Mouse (Mus musculus) ES-E14 (cell line): ENCODE measurements around the gene Hist1h2ad. TPM values are rescaled to one million over a fixed set of nuclear protein-coding genes. Genes with fewer than 3 reads are reported as not detected.

Experiments
- DNase-seq: peaks from one replicate; pipeline ENCODE4 v3.0.0-alpha.2; 2013; ENCODE audit warnings: low read depth, low spot score
- H3K27ac ChIP-seq: 2 replicates; pipeline ENCODE4 v1.5.1; 2012; ENCODE audit warnings: low read depth, mild to moderate bottlenecking, low read length, moderate library complexity, mixed read lengths; ENCODE audit not compliant: poor library complexity, insufficient read depth, severe bottlenecking
- H3K36me3 ChIP-seq: 2 replicates; pipeline ENCODE4 v1.6.1; 2012; ENCODE audit warnings: mild to moderate bottlenecking, low read length, moderate library complexity, mixed read lengths; ENCODE audit not compliant: control insufficient read depth, poor library complexity, insufficient read depth, severe bottlenecking
- H3K4me1 ChIP-seq, 2 experiments: fragments of 150-350 bp in 1 of 2; sonication (generic) in 1 of 2; 2 replicates each; pipeline ENCODE4 v1.6.1; 2012; ENCODE audit warnings: low read length in 2 of 2, mild to moderate bottlenecking in 1 of 2, mixed read lengths in 1 of 2; ENCODE audit not compliant: control insufficient read depth in 2 of 2, insufficient read depth in 2 of 2, poor library complexity in 1 of 2
- H3K4me3 ChIP-seq, 2 experiments: fragments of 150-350 bp in 1 of 2; sonication (generic) in 1 of 2; 2 replicates each; pipeline ENCODE4 v1.5.1; 2012; ENCODE audit warnings: low read length in 2 of 2, low read depth in 1 of 2, mild to moderate bottlenecking in 1 of 2, mixed read lengths in 1 of 2; ENCODE audit not compliant: insufficient read depth in 1 of 2, poor library complexity in 1 of 2, severe bottlenecking in 1 of 2
- H3K9ac ChIP-seq: 2 replicates; pipeline ENCODE4 v1.6.1; 2012; ENCODE audit warnings: low read depth, mild to moderate bottlenecking, low read length, mixed read lengths; ENCODE audit not compliant: poor library complexity, insufficient read depth, severe bottlenecking
- H3K9me3 ChIP-seq: fragments of 150-350 bp; sonication (generic); 2 replicates; pipeline ENCODE4 v1.6.1; 2012; ENCODE audit warnings: low read depth, mild to moderate bottlenecking, low read length; ENCODE audit not compliant: control insufficient read depth, insufficient read depth
- CHD2 ChIP-seq: IDR thresholded peaks from 2 replicates; pipeline ENCODE4 v1.6.1; 2014; ENCODE audit warnings: mild to moderate bottlenecking, low read depth, low read length, inconsistent platforms
- HCFC1 ChIP-seq: IDR thresholded peaks from 2 replicates; pipeline ENCODE4 v1.6.1; 2012; ENCODE audit warnings: low read length, inconsistent platforms, borderline replicate concordance; ENCODE audit not compliant: insufficient read depth
- MAFK ChIP-seq: IDR thresholded peaks from 2 replicates; pipeline ENCODE4 v1.6.1; 2014; ENCODE audit warnings: mild to moderate bottlenecking, low read depth, low read length, inconsistent platforms; ENCODE audit not compliant: insufficient read depth
- ZC3H11A ChIP-seq: IDR thresholded peaks from 2 replicates; pipeline ENCODE4 v1.6.1; 2012; ENCODE audit warnings: low read depth, mild to moderate bottlenecking, inconsistent platforms, low read length, borderline replicate concordance
- ZNF384 ChIP-seq: IDR thresholded peaks from 2 replicates; pipeline ENCODE4 v1.6.1; 2012; ENCODE audit warnings: low read depth, low read length, inconsistent platforms
- in situ Hi-C, 2 experiments: fragments of 600-800 bp; cut with MboI; formaldehyde crosslinking; loops; one replicate each; pipeline ENCODE4 v1.15.1; 2025; ENCODE audit warnings: low sequenced_read_pairs in 2 of 2, inconsistent platforms in 1 of 2; ENCODE audit not compliant: unreplicated experiment in 2 of 2
- total RNA-seq: library from RNA; depleted of rRNA; stranded (reverse); fragments of 300-350 nt; gene quantifications from 2 replicates; pipeline ENCODE4 v1.2.3, GENCODE M21; 2012

Hist1h2ad gene
- total RNA-seq, 1 experiment: 1,000 TPM

- in situ Hi-C loops: no loop called here
- Histone ChIP-seq H3K27ac (peak overlapping the region; percentile 13; the same call in 1 of the 2 replicates), H3K36me3 (no peaks in the 10 kb centered on the region), H3K9ac (no peak overlapping the region), H3K4me3 (no peak overlapping the region), H3K9me3 (no peaks in the 10 kb centered on the region), H3K4me1 (peaks cover 7 to 10% of the 10 kb centered on the region in 2 experiments)
- DNase-seq: no peak
- TF ChIP-seq CHD2 (no peak), ZNF384 (no peak), HCFC1 (no peak), MAFK (no peak), ZC3H11A (no peak)
Measured at GRCm38 (mm10) chr13:23595622-23596372, 21.6 kb downstream of the Hist1h2ad start.

- H3K9ac ChIP-seq: no peak overlapping the region
- no peak for TF ChIP-seq HCFC1
- no peak for TF ChIP-seq ZNF384
- TF ChIP-seq ZC3H11A: peak; percentile 27; the same call in 1 of the 2 replicates
- TF ChIP-seq CHD2: no peak
- TF ChIP-seq MAFK: no peak
- peaks cover 7 to 10% of the 10 kb centered on the region in 2 experiments for H3K4me1 ChIP-seq
- no peak overlapping the region for H3K4me3 ChIP-seq
- H3K36me3 ChIP-seq: no peaks in the 10 kb centered on the region
- no peak for DNase-seq
- no peaks in the 10 kb centered on the region for H3K9me3 ChIP-seq
- in situ Hi-C loops: no loop called here
- no peak overlapping the region for H3K27ac ChIP-seq
Measured at GRCm38 (mm10) chr13:23597957-23598356, 23.8 kb downstream of the Hist1h2ad start.

GRCm38 (mm10) chr13:23603182-23603699 is 29.1 kb downstream of the Hist1h2ad start:
- Histone ChIP-seq H3K36me3 (no peaks in the 10 kb centered on the region), H3K9ac (no peak overlapping the region), H3K9me3 (no peaks in the 10 kb centered on the region), H3K4me1 (no peaks in the 10 kb centered on the region), H3K27ac (no peak overlapping the region), H3K4me3 (no peak overlapping the region)
- in situ Hi-C loops: loop anchor here in 1 of 2 experiments (10.0 kb wide), 1 partner anchor 188 kb away; no protein-coding TSS in a partner anchor
- DNase-seq: no peak
- TF ChIP-seq ZC3H11A: no peak
- no peak for TF ChIP-seq ZNF384
- TF ChIP-seq HCFC1: no peak
- TF ChIP-seq CHD2: no peak
- TF ChIP-seq MAFK: no peak

GRCm38 (mm10) chr13:23604452-23604851 is 30.3 kb downstream of the Hist1h2ad start:
- Histone ChIP-seq H3K4me1 (no peaks in the 10 kb centered on the region), H3K9me3 (no peaks in the 10 kb centered on the region), H3K9ac (no peak overlapping the region), H3K27ac (no peak overlapping the region), H3K36me3 (no peaks in the 10 kb centered on the region), H3K4me3 (no peak overlapping the region)
- in situ Hi-C loops: loop anchor here in 1 of 2 experiments (10.0 kb wide), 1 partner anchor 190 kb away; no protein-coding TSS in a partner anchor
- TF ChIP-seq ZC3H11A (no peak), ZNF384 (no peak), CHD2 (no peak), HCFC1 (no peak), MAFK (no peak)
- DNase-seq: no peak
